In the genomic region with DNA sequence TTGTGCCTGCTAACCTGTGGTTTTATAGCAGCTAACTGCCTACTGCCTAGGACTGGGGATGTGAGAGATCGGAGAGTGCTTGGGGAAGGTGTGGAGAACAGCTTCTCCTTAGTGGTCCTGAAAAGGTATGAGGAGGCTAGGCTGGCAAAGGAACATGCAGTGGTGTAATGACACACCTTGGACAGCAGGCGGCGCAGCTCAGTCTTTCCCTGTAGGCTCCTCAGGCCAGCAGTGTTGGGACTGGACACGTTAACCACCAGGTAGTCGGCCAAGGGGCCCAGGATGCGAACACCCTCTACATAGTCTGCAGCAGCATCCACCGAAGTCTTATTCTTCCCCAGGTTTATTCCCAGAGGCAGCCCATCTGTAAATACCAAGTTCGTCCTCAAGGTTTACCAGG, we compare ENCODE assay signal across 8 mouse cellular contexts. TPM values are rescaled to one million over a fixed set of nuclear protein-coding genes. Genes with fewer than 3 reads are reported as not detected.
DNase-seq lines count a peak whose midpoint lies in the region; ATAC-seq and TF ChIP-seq lines count a peak whose summit lies in the region.

No protein-coding gene starts in this region.

- H3K4me1 ChIP-seq in hindbrain, postnatal 0 days (ENCODE audit: insufficient read depth, low read length): no peaks in the 10 kb centered on the region
- H3K4me1 ChIP-seq in liver, embryonic 14.5 days (replicated peaks; ENCODE audit: control insufficient read depth in 2 of 2, insufficient read depth in 2 of 2, low read length in 1 of 2): no peaks in the 10 kb centered on the region

- no peak overlapping the region for H3K9ac ChIP-seq in hindbrain, postnatal 0 days (replicated peaks; ENCODE audit: low read length)
- H3K9ac ChIP-seq in liver, embryonic 14.5 days (replicated peaks): no peak overlapping the region

- H3K4me3 ChIP-seq in hindbrain, postnatal 0 days (ENCODE audit: low read length): no peak overlapping the region
- H3K4me3 ChIP-seq in liver, embryonic 14.5 days (ENCODE audit: insufficient read depth in 1 of 2, low read depth in 2 of 2, low read length in 2 of 2): no peak overlapping the region

- H3K36me3 ChIP-seq in hindbrain, postnatal 0 days (ENCODE audit: insufficient read depth, low read length): peaks cover 12% of the 10 kb centered on the region
- H3K36me3 ChIP-seq in liver, embryonic 14.5 days (replicated peaks; ENCODE audit: control insufficient read depth, insufficient read depth, low read depth): no peaks in the 10 kb centered on the region; the same call in 1 of the 2 replicates

- TF ChIP-seq CTCF in hindbrain, postnatal 0 days (IDR thresholded peaks at IDR 0.05; ENCODE audit: low read depth): peak; percentile 88
- TF ChIP-seq CTCF in liver, embryonic 14.5 days (IDR thresholded peaks at IDR 0.05; ENCODE audit: low read depth): peak; percentile 97

- H3K4me2 ChIP-seq in hindbrain, postnatal 0 days (ENCODE audit: low read depth, low read length): no peak overlapping the region
- H3K4me2 ChIP-seq in liver, embryonic 14.5 days (ENCODE audit: low read depth): no peak overlapping the region

- TF ChIP-seq EP300 in liver, embryonic 14.5 days (IDR thresholded peaks at IDR 0.05; ENCODE audit: low read depth): no peak

- 0 out of 2 replicates have a peak, but pooled peaks have one; percentile 45 for ATAC-seq in cerebellum, adult (ENCODE audit: insufficient number of reproducible peaks, low FRiP score, low TSS enrichment)
- ATAC-seq in hindbrain, postnatal 0 days: no peak
- peak; percentile 36; the same call in 1 of the 2 replicates for ATAC-seq in liver, embryonic 14.5 days (ENCODE audit: insufficient read depth)

- H3K27me3 ChIP-seq in hindbrain, postnatal 0 days (ENCODE audit: insufficient read depth, low read length): no peaks in the 10 kb centered on the region
- no peaks in the 10 kb centered on the region for H3K27me3 ChIP-seq in liver, embryonic 14.5 days (ENCODE audit: control insufficient read depth, insufficient read depth, low read length)

- no peak for DNase-seq in cerebellum, adult 9-10 months
- DNase-seq in right cerebral cortex, adult 18-20 months: peak; percentile 37
- DNase-seq in right cerebral cortex, postnatal 36 days (ENCODE audit: low spot score in 2 of 2): no peak
- peak; percentile 54 to 70 for DNase-seq in cerebellum, postnatal 14 days
- peak; percentile 46 for DNase-seq in hindbrain, postnatal 0 days (ENCODE audit: low spot score)
- DNase-seq in liver, embryonic 14.5 days (ENCODE audit: low read depth in 3 of 3, low spot score in 3 of 3): no peak
- peak; percentile 60 for DNase-seq in right cerebral cortex, postnatal 4 days

- WGBS in hindbrain, postnatal 0 days: 52% methylated on average over 8 of the region's 8 CpGs
- WGBS in liver, embryonic 14.5 days (ENCODE audit: insufficient replicate concordance): 30% methylated on average over 8 of the region's 8 CpGs

- no peaks in the 10 kb centered on the region for H3K9me3 ChIP-seq in hindbrain, postnatal 0 days (ENCODE audit: low read length)
- H3K9me3 ChIP-seq in liver, embryonic 14.5 days (ENCODE audit: control insufficient read depth, low read length): no peaks in the 10 kb centered on the region

- H3K27ac ChIP-seq in hindbrain, postnatal 0 days: no peak overlapping the region
- no peak overlapping the region for H3K27ac ChIP-seq in liver, embryonic 14.5 days

RNA-seq across cellular contexts. Expression of gene Dhodh, which starts 12.6 kb away (rescaled TPM):
- total RNA-seq in hindbrain, postnatal 0 days (2014; rRNA removed): 25.9 and 48.2 TPM in 2 replicates
- 22.3 and 26.8 TPM in 2 replicates for polyA plus RNA-seq in hindbrain, postnatal 0 days (2015; fragmentation: Nextera tagmentation; extraction: Ambion mirVana)
- polyA plus RNA-seq in liver, embryonic 14.5 days (2012; rRNA removed): 12.5 and 14.8 TPM in 2 replicates
- polyA plus RNA-seq in liver, embryonic 14.5 days (2014; fragmentation: Nextera tagmentation; extraction: Ambion mirVana): 15.3 and 19.0 TPM in 2 replicates

RNA-seq across cellular contexts. Expression of gene Hp, which starts 16.9 kb away (rescaled TPM):
- 4.1 TPM in 1 of 2 replicates, not detected in the other for total RNA-seq in hindbrain, postnatal 0 days (2014; rRNA removed)
- polyA plus RNA-seq in hindbrain, postnatal 0 days (2015; fragmentation: Nextera tagmentation; extraction: Ambion mirVana): 0.26 and 0.41 TPM in 2 replicates
- polyA plus RNA-seq in liver, embryonic 14.5 days (2012; rRNA removed): 21.8 and 31.9 TPM in 2 replicates
- 27.8 and 50.8 TPM in 2 replicates for polyA plus RNA-seq in liver, embryonic 14.5 days (2014; fragmentation: Nextera tagmentation; extraction: Ambion mirVana)

RNA-seq across cellular contexts. Expression of gene Pkd1l3, which starts 18.5 kb away (rescaled TPM):
- 0.16 TPM in 1 of 2 replicates, not detected in the other for total RNA-seq in hindbrain, postnatal 0 days (2014; rRNA removed)
- 0.05 and 0.28 TPM in 2 replicates for polyA plus RNA-seq in hindbrain, postnatal 0 days (2015; fragmentation: Nextera tagmentation; extraction: Ambion mirVana)
- polyA plus RNA-seq in liver, embryonic 14.5 days (2012; rRNA removed): 0.76 and 0.88 TPM in 2 replicates
- polyA plus RNA-seq in liver, embryonic 14.5 days (2014; fragmentation: Nextera tagmentation; extraction: Ambion mirVana): 0.37 and 0.71 TPM in 2 replicates

RNA-seq across cellular contexts. Expression of gene Txnl4b, which starts 30.2 kb away (rescaled TPM):
- total RNA-seq in hindbrain, postnatal 0 days (2014; rRNA removed): 11.5 and 14.0 TPM in 2 replicates
- 32.9 and 35.5 TPM in 2 replicates for polyA plus RNA-seq in hindbrain, postnatal 0 days (2015; fragmentation: Nextera tagmentation; extraction: Ambion mirVana)
- polyA plus RNA-seq in liver, embryonic 14.5 days (2012; rRNA removed): 2.2 TPM in 2 replicates
- 10.0 and 12.8 TPM in 2 replicates for polyA plus RNA-seq in liver, embryonic 14.5 days (2014; fragmentation: Nextera tagmentation; extraction: Ambion mirVana)

RNA-seq across cellular contexts. Expression of gene Dhx38, which starts 30.2 kb away (rescaled TPM):
- total RNA-seq in hindbrain, postnatal 0 days (2014; rRNA removed): 20.5 and 24.2 TPM in 2 replicates
- polyA plus RNA-seq in hindbrain, postnatal 0 days (2015; fragmentation: Nextera tagmentation; extraction: Ambion mirVana): 11.9 and 13.7 TPM in 2 replicates
- polyA plus RNA-seq in liver, embryonic 14.5 days (2012; rRNA removed): 7.9 and 8.6 TPM in 2 replicates
- polyA plus RNA-seq in liver, embryonic 14.5 days (2014; fragmentation: Nextera tagmentation; extraction: Ambion mirVana): 8.2 TPM in 2 replicates

Comparison
In these comparisons a context has a peak if more than half of its experiments do, and no peak if none do; other contexts are left out.
1. DNase-seq: peak in right cerebral cortex, adult 18-20 months (single experiment), cerebellum, postnatal 14 days (2 of 2), hindbrain, postnatal 0 days (single experiment) and right cerebral cortex, postnatal 4 days (single experiment); none in cerebellum, adult 9-10 months (single experiment), right cerebral cortex, postnatal 36 days (0 of 2) and liver, embryonic 14.5 days (0 of 3).
2. RNA of gene Hp, which starts 16.9 kb away (polyA plus RNA-seq): 21.8 to 50.8 TPM in liver, embryonic 14.5 days; 0.26 to 0.41 TPM in hindbrain, postnatal 0 days; every median in the first group is over 10 times any median in the second.